Mouse (Mus musculus) retina, postnatal 1 day (tissue): ENCODE data around the gene Gpr18.
A peak's percentile ranks its signal among the peaks of the same experiment; 100 is the strongest.

ENCODE experiments used
- DNase-seq: peaks from one replicate; pipeline ENCODE4 v3.0.0-alpha.2; 2012

Gene Gpr18

DNA sequence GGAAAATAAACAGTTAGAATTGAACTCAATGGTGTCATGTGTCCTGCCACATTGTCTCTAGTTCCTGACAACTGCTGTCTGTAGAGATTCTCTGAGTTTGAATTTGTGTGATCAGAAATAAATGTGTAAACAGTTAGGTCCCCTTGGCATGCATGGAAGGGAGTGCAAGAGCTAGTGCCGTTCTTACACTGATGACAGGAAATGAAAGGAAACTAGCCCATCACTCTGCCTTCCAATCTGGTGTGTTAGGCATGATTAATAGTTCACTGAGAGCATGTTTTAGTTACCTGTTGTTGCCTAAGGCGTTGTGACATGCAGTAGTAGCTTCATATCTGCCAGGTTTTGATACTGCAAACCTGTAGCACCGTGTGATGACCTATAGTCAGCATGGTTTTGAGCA is 32.4 kb upstream of the Gpr18 start:
- no peak for DNase-seq

DNA sequence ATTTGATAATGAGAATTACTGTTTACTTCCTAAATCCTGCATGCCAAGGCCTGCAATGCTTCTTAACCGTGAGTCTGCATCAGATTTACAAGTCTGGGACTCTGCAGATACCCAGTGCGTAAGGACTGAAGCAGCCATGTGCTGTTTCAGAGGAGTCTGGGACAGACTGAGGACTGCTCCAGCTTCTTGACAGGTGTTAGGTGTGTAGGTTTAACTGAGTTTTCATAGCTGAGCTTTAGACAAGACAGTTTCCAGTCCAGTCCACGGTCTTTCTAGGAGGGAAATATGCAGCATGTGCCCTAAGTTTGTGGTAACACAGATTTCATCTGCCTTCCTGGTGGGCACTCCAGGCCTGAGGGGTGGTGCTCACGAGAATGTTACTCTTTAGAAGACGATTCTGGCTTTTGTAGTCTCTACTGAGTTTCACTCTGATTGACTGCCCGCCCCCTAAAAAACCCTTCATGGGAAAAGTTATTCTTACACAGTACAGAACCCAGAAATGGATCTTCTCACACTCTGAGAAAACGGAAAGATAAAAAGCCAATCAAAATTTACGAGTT is 31.7 kb upstream of the Gpr18 start:
- no peak for DNase-seq

DNA sequence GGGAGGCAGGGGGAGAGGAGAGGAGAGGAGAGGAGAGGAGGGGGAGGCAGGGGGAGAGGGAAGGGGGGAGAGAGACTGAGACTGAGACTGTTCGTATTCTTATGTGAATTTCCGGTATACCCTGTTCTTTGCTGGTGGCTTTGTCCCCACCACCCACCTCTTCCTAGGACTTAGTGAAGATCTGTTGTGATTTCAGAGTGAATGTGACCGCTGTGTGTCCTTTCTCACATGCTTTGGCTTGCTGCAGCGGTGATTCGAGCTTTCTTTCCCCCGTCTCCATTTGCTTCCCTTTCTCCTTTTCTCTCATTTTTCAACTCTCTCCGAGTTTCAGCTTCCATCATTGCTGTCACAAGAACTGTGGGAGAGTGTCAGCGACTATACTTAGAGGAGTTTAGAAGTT is 31.1 kb upstream of the Gpr18 start:
- no peak for DNase-seq

DNA sequence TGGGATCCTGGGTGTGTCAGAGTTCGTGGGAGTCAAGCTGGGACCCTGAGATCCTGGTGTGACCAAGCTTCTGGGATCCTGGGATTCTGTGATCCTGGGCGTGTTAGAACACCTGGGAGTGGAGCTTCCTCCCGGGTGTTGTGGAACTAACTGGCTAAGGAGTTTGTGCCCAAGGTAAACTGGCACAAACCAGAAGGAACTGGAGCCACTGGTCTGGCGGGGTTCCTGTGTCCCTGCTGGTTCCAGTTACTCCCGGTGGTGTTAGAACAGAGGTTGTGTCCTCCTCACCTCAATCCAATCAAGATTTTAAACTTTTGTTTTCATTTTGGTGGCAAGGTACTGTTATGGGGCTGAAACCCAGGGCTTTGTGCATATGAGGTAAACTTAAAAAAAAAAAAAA is 30.6 kb upstream of the Gpr18 start:
- no peak for DNase-seq

GRCm38 (mm10) chr14:121939582-121939981 is 24.0 kb upstream of the Gpr18 start:
- DNase-seq: no peak

- no peak for DNase-seq
Observed at GRCm38 (mm10) chr14:121938256-121939191, 22.9 kb upstream of the Gpr18 start.

GRCm38 (mm10) chr14:121937601-121938255 is 22.1 kb upstream of the Gpr18 start:
- DNase-seq: no peak

DNA sequence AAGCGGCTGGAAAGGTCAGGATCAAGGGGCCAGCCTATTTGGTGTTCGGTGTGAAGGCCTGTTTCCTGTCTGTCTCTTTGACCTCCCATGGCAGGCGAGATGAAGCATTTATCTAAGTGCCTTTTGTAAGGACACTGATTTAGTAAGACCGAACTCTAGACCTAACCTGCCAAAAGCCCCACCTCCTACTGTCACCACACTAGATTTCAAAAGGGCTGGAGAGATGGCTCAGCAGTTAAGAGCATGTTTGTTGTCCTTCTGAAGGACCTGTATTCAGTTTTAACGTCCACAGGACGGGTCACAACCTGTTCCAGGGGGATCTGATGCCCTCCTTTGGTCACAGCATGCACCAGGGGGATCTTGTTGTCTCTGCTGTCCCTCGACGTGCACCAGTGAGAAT is 21.3 kb upstream of the Gpr18 start:
- no peak for DNase-seq

DNA sequence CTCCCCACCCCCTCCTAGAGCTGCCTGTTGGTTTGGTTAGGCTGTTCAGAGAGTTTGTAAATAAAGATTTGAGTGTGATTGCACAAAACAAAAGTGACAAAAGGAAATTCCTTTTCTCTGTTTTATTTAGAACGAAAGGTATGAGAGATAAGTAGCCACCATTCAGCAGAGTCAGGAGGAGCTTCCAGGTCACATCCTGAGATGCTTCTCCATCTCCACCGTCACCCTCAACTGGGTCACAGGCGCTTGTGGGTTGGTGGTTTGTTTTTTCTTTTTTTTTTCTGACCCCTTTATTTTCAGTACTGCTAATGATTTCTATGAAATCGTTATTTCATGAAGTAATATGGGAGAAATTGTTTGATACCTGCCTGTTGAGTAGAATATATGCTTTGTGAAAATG is 20.8 kb upstream of the Gpr18 start:
- no peak for DNase-seq

DNA sequence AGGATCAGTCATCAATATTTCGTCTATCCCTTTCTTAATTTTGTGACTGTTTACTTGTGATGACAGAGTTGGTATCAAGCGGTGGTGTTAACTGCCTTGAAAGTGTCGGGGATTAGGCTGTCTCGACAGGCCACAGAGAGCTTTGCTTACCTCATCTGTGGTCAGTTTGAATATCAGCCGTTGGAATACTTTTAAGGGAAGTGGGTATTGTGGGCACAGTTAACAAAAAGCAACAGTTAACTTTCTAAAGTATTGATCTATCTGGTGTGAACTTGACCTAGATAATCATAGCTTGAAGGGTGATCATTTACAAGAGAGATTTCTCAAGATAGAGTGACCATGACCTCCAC is 19.0 kb upstream of the Gpr18 start:
- no peak for DNase-seq

DNA sequence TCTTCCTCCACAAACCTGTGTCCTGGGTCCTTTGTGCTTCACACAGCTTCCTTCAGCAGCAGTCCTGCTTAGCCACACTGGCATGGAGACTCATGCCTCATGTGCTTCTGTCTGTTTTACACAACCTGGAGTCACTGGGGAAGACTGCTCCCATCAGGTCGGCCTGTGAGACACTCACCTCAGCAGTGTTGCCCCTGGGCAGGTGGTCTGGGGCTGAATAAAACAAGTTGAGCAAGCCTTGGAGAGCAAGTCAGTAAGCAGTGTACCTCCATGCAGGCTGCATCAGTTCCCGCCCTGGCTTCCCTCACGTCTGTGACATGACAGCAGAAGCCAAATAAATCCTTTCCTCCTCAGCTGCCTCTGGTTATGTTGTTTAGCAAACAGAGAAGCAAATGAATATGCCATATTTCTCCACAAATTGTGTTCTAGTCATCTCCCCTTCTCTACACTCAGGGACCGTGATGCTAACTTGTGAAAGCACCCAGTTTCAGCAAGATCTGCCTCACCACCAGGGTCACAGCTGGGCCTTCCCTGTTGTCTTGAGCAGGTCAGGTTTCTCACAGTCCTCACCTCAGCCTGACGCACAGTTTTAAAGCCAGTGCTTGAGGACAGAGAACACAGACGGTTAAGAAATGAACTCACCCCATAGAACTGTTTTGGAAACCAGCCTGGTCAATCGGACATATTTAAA is 18.5 kb upstream of the Gpr18 start:
- DNase-seq: no peak

- DNase-seq: peak; percentile 57
Observed at GRCm38 (mm10) chr14:121932180-121932579, 16.6 kb upstream of the Gpr18 start.

DNA sequence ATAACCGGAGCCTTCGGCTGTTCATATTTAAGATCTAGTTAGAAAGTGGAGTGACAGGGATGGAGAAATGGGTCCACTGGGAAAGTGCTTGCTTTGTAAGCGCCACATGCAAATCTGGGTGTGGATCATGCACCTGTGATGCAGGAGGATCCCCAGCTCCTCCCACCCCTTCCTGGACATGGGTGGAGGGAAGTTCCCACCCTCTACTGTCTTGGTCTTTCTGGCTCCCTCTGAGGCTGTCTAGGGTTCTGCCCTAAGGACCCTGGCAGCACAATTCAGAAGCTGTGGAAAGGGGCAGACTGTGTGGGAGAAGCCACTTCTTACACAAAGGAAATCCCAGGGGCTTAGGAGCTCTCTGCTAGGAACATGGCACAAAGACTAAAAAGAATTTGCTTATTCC is 16.0 kb upstream of the Gpr18 start:
- no peak for DNase-seq

- no peak for DNase-seq
Observed at GRCm38 (mm10) chr14:121930731-121931383, 15.3 kb upstream of the Gpr18 start.

GRCm38 (mm10) chr14:121929243-121929951 is 13.8 kb upstream of the Gpr18 start:
- no peak for DNase-seq

DNA sequence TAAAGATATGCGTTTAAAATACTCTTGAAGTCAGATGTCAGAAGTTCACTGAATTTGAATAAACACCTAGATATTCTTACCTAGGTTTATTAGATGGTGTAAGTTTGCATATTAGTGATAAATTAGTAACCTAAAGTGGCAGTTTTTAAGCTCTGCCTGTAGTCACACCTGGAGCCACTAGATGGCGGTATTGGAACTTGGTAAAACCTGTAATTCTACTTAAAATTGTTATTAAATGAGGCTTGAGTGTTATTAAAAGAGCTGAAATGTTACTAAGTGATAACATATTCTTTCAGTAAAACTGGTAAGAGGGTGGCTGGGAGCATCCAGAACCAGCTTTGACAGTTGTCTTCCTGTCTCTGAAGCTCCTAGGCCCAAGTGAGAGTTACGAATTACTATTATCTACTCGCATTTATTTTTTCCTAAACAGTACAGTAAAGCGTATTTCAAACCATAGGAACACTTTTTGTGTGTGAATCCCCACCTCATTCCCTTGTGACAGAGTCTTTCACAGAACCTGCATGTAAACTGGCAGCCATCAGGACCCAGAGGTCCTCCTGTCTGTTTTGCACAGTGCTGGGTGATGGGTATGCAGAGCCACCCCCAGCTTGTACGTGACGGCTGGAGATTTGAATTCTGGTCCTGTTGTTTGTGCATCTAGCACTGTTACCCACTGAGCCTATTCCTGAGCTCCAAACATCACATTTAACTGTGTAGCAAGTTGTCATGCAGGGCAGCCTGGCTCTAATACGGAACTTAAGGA is 13.0 kb upstream of the Gpr18 start:
- peak; percentile 64 for DNase-seq

GRCm38 (mm10) chr14:121927451-121927850 is 11.9 kb upstream of the Gpr18 start:
- DNase-seq: no peak

GRCm38 (mm10) chr14:121926901-121927300 is 11.3 kb upstream of the Gpr18 start:
- no peak for DNase-seq

DNA sequence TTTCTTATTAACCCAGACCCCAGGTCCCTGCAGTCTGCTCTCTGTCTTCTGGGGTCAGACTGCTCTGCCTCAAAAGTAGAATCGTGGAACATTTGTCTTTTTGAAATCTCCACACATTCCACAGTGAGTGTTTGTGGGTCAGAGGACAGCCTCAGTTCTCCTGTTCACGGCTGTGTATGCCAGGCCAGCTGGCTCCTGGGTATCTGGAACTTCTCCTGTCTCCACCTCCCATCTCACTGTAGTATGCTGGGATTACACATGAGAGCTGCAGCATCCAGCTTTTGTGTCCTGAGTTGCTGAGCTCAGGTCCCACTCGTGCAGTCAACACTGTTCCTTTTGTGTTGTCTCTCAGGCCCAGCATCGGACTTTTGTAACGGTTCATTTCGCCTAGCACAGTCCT is 9.3 kb upstream of the Gpr18 start:
- DNase-seq: no peak

DNA sequence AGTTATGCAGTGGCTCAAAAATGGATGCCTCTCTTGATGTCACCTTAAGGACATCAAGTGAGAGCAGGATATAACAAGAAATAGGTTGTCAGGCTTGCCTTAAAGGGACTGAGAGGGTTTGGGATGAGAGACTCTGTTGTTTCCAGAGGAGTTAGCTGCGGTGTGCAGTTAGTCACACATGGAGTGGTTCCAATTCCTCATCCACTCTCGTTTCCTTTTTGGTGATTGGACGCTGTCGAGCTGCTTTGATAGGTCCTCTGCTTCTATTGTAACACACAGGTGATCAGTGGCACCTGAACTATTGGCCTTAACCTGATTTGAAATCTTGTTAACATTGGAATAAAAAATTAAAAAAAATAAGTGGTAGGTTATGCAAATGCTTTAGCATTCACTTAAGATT is 7.2 kb upstream of the Gpr18 start:
- DNase-seq: no peak

- no peak for DNase-seq
Observed at GRCm38 (mm10) chr14:121922016-121922415, 6.4 kb upstream of the Gpr18 start.
